Mouse (Mus musculus): ENCODE data around the gene Eml1.
A peak's percentile ranks its signal among the peaks of the same experiment; 100 is the strongest.

The Eml1 gene

GRCm38 (mm10) chr12:108547251-108547875 is 176.6 kb downstream of the Eml1 start:
- no peak for DNase-seq (ENCODE audit: low spot score)

GRCm38 (mm10) chr12:108551731-108552130 is 181.0 kb downstream of the Eml1 start:
- no peak for DNase-seq (ENCODE audit: low spot score)

GRCm38 (mm10) chr12:108553079-108553478 is 182.3 kb downstream of the Eml1 start:
- no peak for DNase-seq (ENCODE audit: low spot score)

- DNase-seq (ENCODE audit: low spot score), result peak; percentile 87
Observed at GRCm38 (mm10) chr12:108554120-108554841, 183.5 kb downstream of the Eml1 start, which contains the start of gene Evl. Evl (plus strand) TSS chr12:108554720.

GRCm38 (mm10) chr12:108554861-108555556 is 184.3 kb downstream of the Eml1 start:
- peak; percentile 25 for DNase-seq (ENCODE audit: low spot score)

- no peak for DNase-seq (ENCODE audit: low spot score)
Observed at GRCm38 (mm10) chr12:108558194-108558593, 187.4 kb downstream of the Eml1 start.

GRCm38 (mm10) chr12:108563238-108563637 is 192.5 kb downstream of the Eml1 start:
- DNase-seq (ENCODE audit: low spot score), result no peak

- no peak for DNase-seq (ENCODE audit: low spot score)
Observed at GRCm38 (mm10) chr12:108564910-108565506, 194.3 kb downstream of the Eml1 start.

GRCm38 (mm10) chr12:108579156-108579871 is 208.6 kb downstream of the Eml1 start:
- no peak for DNase-seq (ENCODE audit: low spot score)

GRCm38 (mm10) chr12:108583775-108584174 is 213.0 kb downstream of the Eml1 start:
- no peak for DNase-seq (ENCODE audit: low spot score)
